Mouse (Mus musculus) MEL (cell line): Measurements from ENCODE around the gene Dnajc7. TPM values are rescaled to one million over a fixed set of nuclear protein-coding genes. Genes with fewer than 3 reads are reported as not detected.

Experiments
- DNase-seq: peaks from one replicate; pipeline ENCODE4 v3.0.0; 2011; ENCODE audit warnings: low read depth, low spot score
- H3K27ac ChIP-seq: 2 replicates; pipeline ENCODE4 v1.5.1; 2012; ENCODE audit warnings: low read depth, mild to moderate bottlenecking, control low read depth, low read length, moderate library complexity; ENCODE audit not compliant: control insufficient read depth
- H3K27me3 ChIP-seq, 2 experiments: fragments of 150-350 bp in 1 of 2; sonication (generic) in 1 of 2; 2 replicates each; pipeline ENCODE4 v1.6.1; 2012; ENCODE audit warnings: low read length in 2 of 2, mild to moderate bottlenecking in 2 of 2, improper control_type of control experiment in 1 of 2, moderate library complexity in 1 of 2; ENCODE audit not compliant: insufficient read depth in 2 of 2, control insufficient read depth in 1 of 2
- H3K36me3 ChIP-seq, 2 experiments: 2 replicates each; pipeline ENCODE4 v1.6.1; 2012 to 2014; ENCODE audit warnings: low read length in 2 of 2, improper control_type of control experiment in 1 of 2, inconsistent platforms in 1 of 2, mild to moderate bottlenecking in 1 of 2; ENCODE audit not compliant: insufficient read depth in 2 of 2, control insufficient read depth in 1 of 2
- H3K4me1 ChIP-seq, 2 experiments: fragments of 150-350 bp in 1 of 2; sonication (generic) in 1 of 2; 2 replicates each; pipeline ENCODE4 v1.6.1; 2012; ENCODE audit warnings: low read length in 2 of 2, improper control_type of control experiment in 1 of 2, mild to moderate bottlenecking in 1 of 2; ENCODE audit not compliant: insufficient read depth in 2 of 2, control insufficient read depth in 1 of 2
- H3K4me3 ChIP-seq, 2 experiments: fragments of 150-350 bp in 1 of 2; sonication (generic) in 1 of 2; 2 replicates each; pipeline ENCODE4 v1.5.1; 2012; ENCODE audit warnings: low read depth in 2 of 2, low read length in 2 of 2, mild to moderate bottlenecking in 2 of 2, moderate library complexity in 2 of 2, control low read depth in 1 of 2, improper control_type of control experiment in 1 of 2; ENCODE audit not compliant: control insufficient read depth in 1 of 2, insufficient read depth in 1 of 2
- H3K79me2 ChIP-seq: 2 replicates; pipeline ENCODE4 v1.6.1; 2012; ENCODE audit warnings: mild to moderate bottlenecking, low read length, moderate library complexity; ENCODE audit not compliant: control insufficient read depth, poor library complexity, insufficient read depth
- H3K9ac ChIP-seq: 2 replicates; pipeline ENCODE4 v1.6.1; 2012; ENCODE audit warnings: low read depth, mild to moderate bottlenecking, control low read depth, low read length, moderate library complexity; ENCODE audit not compliant: control insufficient read depth, poor library complexity, severe bottlenecking
- H3K9me3 ChIP-seq: fragments of 150-350 bp; sonication (generic); replicated peaks from 2 replicates; pipeline ENCODE4 v1.6.1; 2012; ENCODE audit warnings: mild to moderate bottlenecking, low read length, improper control_type of control experiment, moderate library complexity; ENCODE audit not compliant: insufficient read depth
- BHLHE40 ChIP-seq: IDR thresholded peaks from 2 replicates; pipeline ENCODE4 v1.6.1; 2012; ENCODE audit warnings: low read depth, mild to moderate bottlenecking, inconsistent platforms, low read length, improper control_type of control experiment, borderline replicate concordance
- CHD2 ChIP-seq: IDR thresholded peaks from 2 replicates; pipeline ENCODE4 v1.6.1; 2011; ENCODE audit warnings: low read length, improper control_type of control experiment
- CTCF ChIP-seq, 3 experiments: IDR thresholded peaks in 2 of 3; conservative IDR thresholded peaks in 1 of 3; 2 replicates each; pipeline ENCODE4 v1.5.1; 2011 to 2012; ENCODE audit warnings: low read length in 3 of 3, low read depth in 2 of 3, mild to moderate bottlenecking in 2 of 3, improper control_type of control experiment in 1 of 3, inconsistent platforms in 1 of 3, mixed read lengths in 1 of 3, moderate library complexity in 1 of 3; ENCODE audit not compliant: control insufficient read depth in 1 of 3, insufficient read depth in 1 of 3, poor library complexity in 1 of 3, severe bottlenecking in 1 of 3
- E2F4 ChIP-seq: IDR thresholded peaks from 2 replicates; pipeline ENCODE4 v1.6.1; 2011; ENCODE audit warnings: low read depth, low read length, improper control_type of control experiment, borderline replicate concordance
- ELF1 ChIP-seq: IDR thresholded peaks from 2 replicates; pipeline ENCODE4 v1.6.1; 2014; ENCODE audit warnings: low read depth, mild to moderate bottlenecking, inconsistent platforms, low read length, improper control_type of control experiment, moderate library complexity
- EP300 ChIP-seq, 2 experiments: IDR thresholded peaks; 2 replicates each; pipeline ENCODE4 v1.6.1; 2011; ENCODE audit warnings: improper control_type of control experiment in 2 of 2, low read length in 2 of 2, low read depth in 1 of 2, mild to moderate bottlenecking in 1 of 2
- GABPA ChIP-seq: IDR thresholded peaks from 2 replicates; pipeline ENCODE4 v1.6.1; 2012; ENCODE audit warnings: low read depth, mild to moderate bottlenecking, inconsistent platforms, low read length, improper control_type of control experiment, moderate library complexity
- GATA1 ChIP-seq: IDR thresholded peaks from 2 replicates; pipeline ENCODE4 v1.6.1; 2011; ENCODE audit warnings: low read depth, low read length, improper control_type of control experiment
- JUND ChIP-seq: IDR thresholded peaks from 2 replicates; pipeline ENCODE4 v1.6.1; 2011; ENCODE audit warnings: low read depth, mild to moderate bottlenecking, improper control_type of control experiment, low read length
- MAX ChIP-seq: IDR thresholded peaks from 2 replicates; pipeline ENCODE4 v1.6.1; 2011; ENCODE audit warnings: low read length, improper control_type of control experiment
- MEF2A ChIP-seq: IDR thresholded peaks from 2 replicates; pipeline ENCODE4 v1.6.1; 2014; ENCODE audit warnings: low read depth, mild to moderate bottlenecking, inconsistent platforms, low read length, improper control_type of control experiment; ENCODE audit not compliant: poor library complexity, insufficient replicate concordance, severe bottlenecking; ENCODE audit errors: extremely low read depth
- MYB ChIP-seq: IDR thresholded peaks from 2 replicates; pipeline ENCODE4 v1.6.1; 2011; ENCODE audit warnings: mild to moderate bottlenecking, low read depth, low read length, improper control_type of control experiment
- RCOR1 ChIP-seq: IDR thresholded peaks from 2 replicates; pipeline ENCODE4 v1.6.1; 2012; ENCODE audit warnings: low read depth, mild to moderate bottlenecking, inconsistent platforms, low read length, improper control_type of control experiment
- TAL1 ChIP-seq: IDR thresholded peaks from 2 replicates; pipeline ENCODE4 v1.6.1; 2012; ENCODE audit warnings: mild to moderate bottlenecking, inconsistent platforms, low read length, moderate library complexity, mixed read lengths
- TCF12 ChIP-seq: IDR thresholded peaks from 2 replicates; pipeline ENCODE4 v1.6.1; 2014; ENCODE audit warnings: low read depth, mild to moderate bottlenecking, inconsistent platforms, low read length, improper control_type of control experiment, moderate library complexity
- ZC3H11A ChIP-seq: IDR thresholded peaks from 2 replicates; pipeline ENCODE4 v1.6.1; 2012; ENCODE audit warnings: low read depth, mild to moderate bottlenecking, inconsistent platforms, low read length, improper control_type of control experiment
- ZNF384 ChIP-seq: IDR thresholded peaks from 2 replicates; pipeline ENCODE4 v1.6.1; 2012; ENCODE audit warnings: low read depth, mild to moderate bottlenecking, inconsistent platforms, low read length, improper control_type of control experiment
- polyA plus RNA-seq, 2 experiments: library from polyadenylated mRNA; stranded (reverse) in 1 of 2; unstranded in 1 of 2; fragments of >175 nt in 1 of 2; fragments of >200 nt in 1 of 2; gene quantifications; 2 replicates each; pipeline versions ENCODE4 v1.2.1 to v1.2.4; 2012; ENCODE audit warnings: low replicate concordance in 2 of 2, low read depth in 1 of 2; ENCODE audit not compliant: insufficient read length in 2 of 2, insufficient read depth in 1 of 2, missing spikeins in 1 of 2
- total RNA-seq: library from RNA; depleted of rRNA; stranded (reverse); fragments of 300-350 nt; gene quantifications from 2 replicates; pipeline ENCODE4 v1.2.3, GENCODE M21; 2012

Gene Dnajc7
- total and polyA plus RNA-seq, 3 experiments, result 230 to 452 (median 346) TPM

DNA sequence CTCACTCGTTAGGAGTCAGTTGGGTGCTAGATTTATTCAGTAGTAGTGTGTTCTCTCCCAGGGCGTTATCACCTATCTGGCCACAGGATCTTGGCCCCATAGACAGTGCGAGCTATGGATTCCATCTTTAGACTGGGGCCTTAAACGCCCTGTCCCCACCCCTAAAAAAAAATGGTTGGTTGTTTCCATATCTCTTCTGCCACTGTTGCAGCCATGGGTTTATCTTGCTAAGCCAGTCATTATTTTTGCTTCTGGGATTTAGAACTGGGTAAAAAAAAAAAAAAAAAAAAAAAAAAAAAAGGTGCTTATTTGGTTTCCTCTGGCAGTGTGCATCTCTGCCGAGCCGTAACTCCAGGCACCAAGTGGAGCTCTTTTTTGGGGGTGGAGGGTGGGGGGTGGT lies 55.3 kb downstream of the Dnajc7 start:
- H3K27me3 ChIP-seq, result peaks cover 0 to 3% of the 10 kb centered on the region in 2 experiments; a peak in 2 of 4 replicates
- H3K9me3 ChIP-seq, result no peaks in the 10 kb centered on the region
- H3K4me3 ChIP-seq, result no peak overlapping the region
- DNase-seq, result peak; percentile 57
- TF ChIP-seq GATA1 (peak; percentile 61), MEF2A (no peak), TCF12 (peak; percentile 61; the same call in 1 of the 2 replicates), TAL1 (0 out of 2 replicates have a peak, but pooled peaks have one; percentile 27), ZNF384 (peak; percentile 90), RCOR1 (0 out of 2 replicates have a peak, but pooled peaks have one; percentile 16), EP300 (IDR thresholded peaks at IDR 0.05; ENCODE audit: low read depth in 1 of 2, low read length in 2 of 2) (peak in 1 of 2 experiments; percentile 69; a peak in 3 of 4 replicates), CTCF (IDR thresholded peaks at IDR 0.05 in 2 of 3, conservative IDR thresholded peaks at IDR 0.05 in 1 of 3; ENCODE audit: control insufficient read depth in 1 of 3, insufficient read depth in 1 of 3, low read depth in 2 of 3, low read length in 3 of 3, poor library complexity in 1 of 3, severe bottlenecking in 1 of 3) (no peak)
- H3K27ac ChIP-seq, result no peak overlapping the region
- H3K36me3 ChIP-seq, result no peaks in the 10 kb centered on the region
- H3K79me2 ChIP-seq, result no peaks in the 10 kb centered on the region
- H3K9ac ChIP-seq, result no peak overlapping the region
- peaks cover 0 to 4% of the 10 kb centered on the region in 2 experiments; a peak in 2 of 4 replicates for H3K4me1 ChIP-seq

DNA sequence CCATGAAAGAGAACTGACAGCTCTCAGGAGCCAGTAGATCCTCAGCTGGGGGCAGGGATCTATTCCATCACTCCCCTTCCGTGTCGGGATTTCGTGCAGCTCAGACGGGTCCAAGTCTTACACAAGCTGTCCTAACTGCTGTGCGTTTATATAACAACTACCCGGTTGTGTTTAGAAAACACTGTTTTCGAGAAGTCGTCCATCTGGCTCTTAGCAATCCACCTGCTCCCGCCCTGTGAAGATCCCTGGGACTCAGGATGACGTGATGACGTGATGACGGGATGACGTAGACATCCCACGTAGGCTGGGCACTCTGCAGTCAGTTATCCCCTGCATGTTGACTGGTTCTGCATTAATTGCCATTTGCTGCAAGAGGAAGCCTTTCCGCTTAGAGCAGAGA lies 55.7 kb downstream of the Dnajc7 start:
- no peak overlapping the region for H3K9ac ChIP-seq
- no peaks in the 10 kb centered on the region for H3K9me3 ChIP-seq
- H3K27ac ChIP-seq, result no peak overlapping the region
- no peaks in the 10 kb centered on the region for H3K79me2 ChIP-seq
- peaks cover 0 to 4% of the 10 kb centered on the region in 2 experiments; a peak in 1 of 4 replicates for H3K4me1 ChIP-seq
- H3K4me3 ChIP-seq, result no peak overlapping the region
- peaks cover 0 to 3% of the 10 kb centered on the region in 2 experiments; a peak in 2 of 4 replicates for H3K27me3 ChIP-seq
- H3K36me3 ChIP-seq, result no peaks in the 10 kb centered on the region
- TF ChIP-seq JUND, result no peak
- TF ChIP-seq MYB, result no peak
- no peak for TF ChIP-seq MAX
- no peak for TF ChIP-seq ZC3H11A
- no peak for TF ChIP-seq ELF1
- no peak for TF ChIP-seq GABPA
- TF ChIP-seq CHD2, result no peak
- no peak for DNase-seq

DNA sequence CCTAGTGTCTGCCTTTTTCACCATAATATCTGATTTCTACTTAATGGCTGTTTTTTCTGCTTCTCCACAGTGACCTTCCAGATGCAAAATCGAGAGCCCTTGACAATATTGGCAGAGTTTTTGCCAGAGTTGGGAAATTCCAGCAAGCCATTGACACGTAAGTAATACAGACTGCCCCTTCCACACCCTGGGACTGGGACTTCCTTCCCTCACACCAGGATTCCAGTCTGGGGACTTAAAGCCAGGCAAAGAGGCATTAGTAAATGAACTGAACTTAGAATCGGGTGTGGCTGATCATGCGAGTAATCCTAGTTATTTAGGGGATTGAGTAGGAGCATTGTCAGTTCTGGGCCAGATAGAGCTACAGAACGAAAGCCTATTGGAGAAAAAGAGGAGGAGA lies 58.2 kb downstream of the Dnajc7 start:
- no peak for DNase-seq
- H3K79me2 ChIP-seq, result no peaks in the 10 kb centered on the region
- H3K36me3 ChIP-seq, result no peaks in the 10 kb centered on the region
- H3K9me3 ChIP-seq, result no peaks in the 10 kb centered on the region
- H3K9ac ChIP-seq, result no peak overlapping the region
- no peak overlapping the region for H3K4me3 ChIP-seq
- H3K27ac ChIP-seq, result no peak overlapping the region
- peaks cover 0 to 3% of the 10 kb centered on the region in 2 experiments; a peak in 2 of 4 replicates for H3K27me3 ChIP-seq
- TF ChIP-seq JUND, result no peak
- TF ChIP-seq BHLHE40, result no peak
- TF ChIP-seq E2F4, result no peak
- H3K4me1 ChIP-seq, result peaks cover 0 to 4% of the 10 kb centered on the region in 2 experiments; a peak in 1 of 4 replicates
